Mouse (Mus musculus) heart, embryonic 13.5 days (tissue): ENCODE data around the gene Hjurp. TPM values are rescaled to one million over a fixed set of nuclear protein-coding genes. Genes with fewer than 3 reads are reported as not detected.
A peak's percentile ranks its signal among the peaks of the same experiment; 100 is the strongest.

ENCODE experiments used
- ATAC-seq: fragments of 200-750 bp; cut with Nextera tagmentation; 2 replicates; pipeline ENCODE4 v1.8.0; 2017; ENCODE audit warnings: moderate TSS enrichment; ENCODE audit not compliant: insufficient number of reproducible peaks, low FRiP score, low TSS enrichment; ENCODE audit errors: extremely low read depth
- H3K27ac ChIP-seq: fragments of 300-500 bp; sonication (generic); replicated peaks from 2 replicates; pipeline ENCODE4 v1.5.1; 2015; ENCODE audit warnings: moderate library complexity, mild to moderate bottlenecking, inconsistent platforms
- H3K27me3 ChIP-seq: fragments of 300-500 bp; sonication (generic); replicated peaks from 2 replicates; pipeline ENCODE4 v1.6.1; 2015; ENCODE audit warnings: mild to moderate bottlenecking, inconsistent platforms
- H3K36me3 ChIP-seq: fragments of 300-500 bp; sonication (generic); 2 replicates; pipeline ENCODE4 v1.6.1; 2015; ENCODE audit warnings: mild to moderate bottlenecking, inconsistent platforms
- H3K4me1 ChIP-seq: fragments of 300-500 bp; sonication (generic); 2 replicates; pipeline ENCODE4 v1.6.1; 2015; ENCODE audit warnings: inconsistent platforms
- H3K4me2 ChIP-seq: fragments of 300-500 bp; sonication (generic); 2 replicates; pipeline ENCODE4 v1.6.1; 2015; ENCODE audit warnings: inconsistent platforms, mild to moderate bottlenecking, moderate library complexity
- H3K4me3 ChIP-seq: fragments of 300-500 bp; sonication (generic); 2 replicates; pipeline ENCODE4 v1.5.1; 2015; ENCODE audit warnings: moderate library complexity, mild to moderate bottlenecking, inconsistent platforms
- H3K9ac ChIP-seq: fragments of 300-500 bp; sonication (generic); 2 replicates; pipeline ENCODE4 v1.6.1; 2015; ENCODE audit warnings: inconsistent platforms, mild to moderate bottlenecking, moderate library complexity
- H3K9me3 ChIP-seq: fragments of 300-500 bp; sonication (generic); 2 replicates; pipeline ENCODE4 v1.6.1; 2016; ENCODE audit warnings: inconsistent platforms
- WGBS: fragments of 180-500 bp; shearing (Covaris S2); methylation state at CpG from one replicate; pipeline ENCODE4 v1.1.7; 2015; ENCODE audit warnings: mixed read lengths; 5-methylcytosine and 5-hydroxymethylcytosine counted together
- polyA plus RNA-seq: library from polyadenylated mRNA; unstranded; fragments of >200 nt; fragmentation: Nextera tagmentation; extraction: Ambion mirVana; gene quantifications from 2 replicates; pipeline ENCODE4 v1.2.1, GENCODE M21; 2015

The Hjurp gene
- 102 and 106 TPM in 2 replicates for polyA plus RNA-seq

GRCm38 (mm10) chr1:88277098-88277817 lies at the start of gene Hjurp, which contains the start of gene Trpm8:
TSS of gene Hjurp (minus strand) at chr1:88277633.
TSS of gene Trpm8 (plus strand) at chr1:88277661.
- 1% methylated on average over 50 of the region's 50 CpGs for WGBS
- Histone ChIP-seq H3K27ac (peak within 1 kb of the TSS; percentile 84), H3K36me3 (peaks cover 37% of the 10 kb centered on the region), H3K9me3 (no peaks in the 10 kb centered on the region), H3K27me3 (no peaks in the 10 kb centered on the region), H3K4me2 (peak within 1 kb of the TSS; percentile 65), H3K4me3 (peak within 1 kb of the TSS; percentile 55), H3K9ac (peak within 1 kb of the TSS; percentile 82), H3K4me1 (peaks cover 34% of the 10 kb centered on the region)
- peak; percentile 90 for ATAC-seq

GRCm38 (mm10) chr1:88323101-88323500 lies 45.7 kb upstream of the Hjurp start:
- WGBS: 82% methylated on average over 3 of the region's 3 CpGs
- Histone ChIP-seq H3K27me3 (no peaks in the 10 kb centered on the region), H3K4me3 (no peak overlapping the region), H3K4me2 (no peak overlapping the region), H3K9me3 (no peaks in the 10 kb centered on the region), H3K36me3 (no peaks in the 10 kb centered on the region), H3K27ac (no peak overlapping the region), H3K4me1 (no peaks in the 10 kb centered on the region), H3K9ac (no peak overlapping the region)
- ATAC-seq: no peak

GRCm38 (mm10) chr1:88322146-88322545 lies 44.7 kb upstream of the Hjurp start:
- no peaks in the 10 kb centered on the region for H3K4me1 ChIP-seq
- H3K4me2 ChIP-seq: no peak overlapping the region
- ATAC-seq: no peak
- no peaks in the 10 kb centered on the region for H3K27me3 ChIP-seq
- no peak overlapping the region for H3K4me3 ChIP-seq
- H3K27ac ChIP-seq: no peak overlapping the region
- no peak overlapping the region for H3K9ac ChIP-seq
- no peaks in the 10 kb centered on the region for H3K9me3 ChIP-seq
- H3K36me3 ChIP-seq: no peaks in the 10 kb centered on the region

GRCm38 (mm10) chr1:88320821-88321395 lies 43.5 kb upstream of the Hjurp start:
- Histone ChIP-seq H3K9me3 (no peaks in the 10 kb centered on the region), H3K9ac (no peak overlapping the region)
- 66% methylated on average over 7 of the region's 7 CpGs for WGBS

GRCm38 (mm10) chr1:88318531-88319060 lies 41.2 kb upstream of the Hjurp start:
- H3K4me2 ChIP-seq: no peak overlapping the region
- no peak overlapping the region for H3K9ac ChIP-seq
- ATAC-seq: no peak
- WGBS: 61% methylated on average over 6 of the region's 6 CpGs
- H3K4me1 ChIP-seq: no peaks in the 10 kb centered on the region
- H3K9me3 ChIP-seq: no peaks in the 10 kb centered on the region
- no peaks in the 10 kb centered on the region for H3K36me3 ChIP-seq
- H3K27ac ChIP-seq: no peak overlapping the region
- H3K27me3 ChIP-seq: no peaks in the 10 kb centered on the region
- no peak overlapping the region for H3K4me3 ChIP-seq

More at GRCm38 (mm10) chr1:88320821-88321395, 43.5 kb upstream of the Hjurp start:
- no peak overlapping the region for H3K27ac ChIP-seq
- no peaks in the 10 kb centered on the region for H3K27me3 ChIP-seq
- no peaks in the 10 kb centered on the region for H3K4me1 ChIP-seq
- ATAC-seq: no peak
- H3K36me3 ChIP-seq: no peaks in the 10 kb centered on the region
- H3K4me2 ChIP-seq: no peak overlapping the region
- no peak overlapping the region for H3K4me3 ChIP-seq

GRCm38 (mm10) chr1:88317279-88317678 lies 39.8 kb upstream of the Hjurp start:
- no peak overlapping the region for H3K4me3 ChIP-seq
- H3K27me3 ChIP-seq: no peaks in the 10 kb centered on the region
- no peak overlapping the region for H3K9ac ChIP-seq
- H3K4me1 ChIP-seq: no peaks in the 10 kb centered on the region
- no peak for ATAC-seq
- WGBS: 83% methylated on average over 1 of the region's 1 CpGs
- no peaks in the 10 kb centered on the region for H3K36me3 ChIP-seq
- no peak overlapping the region for H3K4me2 ChIP-seq
- no peaks in the 10 kb centered on the region for H3K9me3 ChIP-seq
- H3K27ac ChIP-seq: no peak overlapping the region

- H3K27ac ChIP-seq: no peak overlapping the region
- no peak overlapping the region for H3K4me3 ChIP-seq
- no peaks in the 10 kb centered on the region for H3K4me1 ChIP-seq
- H3K9me3 ChIP-seq: peaks cover 51% of the 10 kb centered on the region
- WGBS: 58% methylated on average over 3 of the region's 3 CpGs
- no peak overlapping the region for H3K9ac ChIP-seq
- ATAC-seq: no peak
- no peaks in the 10 kb centered on the region for H3K27me3 ChIP-seq
- H3K4me2 ChIP-seq: no peak overlapping the region
- H3K36me3 ChIP-seq: no peaks in the 10 kb centered on the region
These were observed 32.9 kb upstream of the Hjurp start for GRCm38 (mm10) chr1:88310349-88310748.

GRCm38 (mm10) chr1:88309905-88310304 lies 32.5 kb upstream of the Hjurp start:
- WGBS: 36% methylated on average over 3 of the region's 3 CpGs
- H3K4me3 ChIP-seq: no peak overlapping the region
- no peak overlapping the region for H3K9ac ChIP-seq
- no peaks in the 10 kb centered on the region for H3K27me3 ChIP-seq
- H3K9me3 ChIP-seq: peaks cover 56% of the 10 kb centered on the region
- no peaks in the 10 kb centered on the region for H3K4me1 ChIP-seq
- 0 out of 2 replicates have a peak, but pooled peaks have one; percentile 2 for ATAC-seq
- H3K36me3 ChIP-seq: no peaks in the 10 kb centered on the region
- H3K4me2 ChIP-seq: no peak overlapping the region
- no peak overlapping the region for H3K27ac ChIP-seq

GRCm38 (mm10) chr1:88309020-88309419 lies 31.6 kb upstream of the Hjurp start:
- peaks cover 63% of the 10 kb centered on the region for H3K9me3 ChIP-seq

GRCm38 (mm10) chr1:88307180-88307579 lies 29.7 kb upstream of the Hjurp start:
- H3K27ac ChIP-seq: no peak overlapping the region
- ATAC-seq: no peak
- H3K4me2 ChIP-seq: no peak overlapping the region
- H3K36me3 ChIP-seq: no peaks in the 10 kb centered on the region
- H3K27me3 ChIP-seq: no peaks in the 10 kb centered on the region
- no peak overlapping the region for H3K9ac ChIP-seq
- H3K9me3 ChIP-seq: peaks cover 78% of the 10 kb centered on the region
- H3K4me3 ChIP-seq: no peak overlapping the region
- 60% methylated on average over 12 of the region's 12 CpGs for WGBS
- H3K4me1 ChIP-seq: no peaks in the 10 kb centered on the region

More at GRCm38 (mm10) chr1:88309020-88309419, 31.6 kb upstream of the Hjurp start:
- no peak overlapping the region for H3K4me3 ChIP-seq
- WGBS: 40% methylated on average over 2 of the region's 2 CpGs
- no peaks in the 10 kb centered on the region for H3K36me3 ChIP-seq
- no peak for ATAC-seq
- H3K4me2 ChIP-seq: no peak overlapping the region
- no peak overlapping the region for H3K27ac ChIP-seq
- no peaks in the 10 kb centered on the region for H3K4me1 ChIP-seq
- H3K9ac ChIP-seq: no peak overlapping the region
- H3K27me3 ChIP-seq: no peaks in the 10 kb centered on the region

GRCm38 (mm10) chr1:88306543-88306942 lies 29.1 kb upstream of the Hjurp start:
- 52% methylated on average over 1 of the region's 1 CpGs for WGBS
- H3K4me1 ChIP-seq: no peaks in the 10 kb centered on the region

More at GRCm38 (mm10) chr1:88306543-88306942, 29.1 kb upstream of the Hjurp start:
- Histone ChIP-seq H3K4me2 (no peak overlapping the region), H3K27me3 (no peaks in the 10 kb centered on the region), H3K4me3 (no peak overlapping the region), H3K27ac (no peak overlapping the region), H3K36me3 (no peaks in the 10 kb centered on the region), H3K9me3 (peaks cover 84% of the 10 kb centered on the region), H3K9ac (no peak overlapping the region)
- no peak for ATAC-seq
